Mouse (Mus musculus) yolk sac, embryonic 10.5 days (tissue): Measurements from ENCODE around the gene Samd1.

Source experiments
- DNase-seq: peaks from one replicate; pipeline ENCODE4 v3.0.0-alpha.2; 2017; ENCODE audit warnings: low spot score

Gene Samd1

DNA sequence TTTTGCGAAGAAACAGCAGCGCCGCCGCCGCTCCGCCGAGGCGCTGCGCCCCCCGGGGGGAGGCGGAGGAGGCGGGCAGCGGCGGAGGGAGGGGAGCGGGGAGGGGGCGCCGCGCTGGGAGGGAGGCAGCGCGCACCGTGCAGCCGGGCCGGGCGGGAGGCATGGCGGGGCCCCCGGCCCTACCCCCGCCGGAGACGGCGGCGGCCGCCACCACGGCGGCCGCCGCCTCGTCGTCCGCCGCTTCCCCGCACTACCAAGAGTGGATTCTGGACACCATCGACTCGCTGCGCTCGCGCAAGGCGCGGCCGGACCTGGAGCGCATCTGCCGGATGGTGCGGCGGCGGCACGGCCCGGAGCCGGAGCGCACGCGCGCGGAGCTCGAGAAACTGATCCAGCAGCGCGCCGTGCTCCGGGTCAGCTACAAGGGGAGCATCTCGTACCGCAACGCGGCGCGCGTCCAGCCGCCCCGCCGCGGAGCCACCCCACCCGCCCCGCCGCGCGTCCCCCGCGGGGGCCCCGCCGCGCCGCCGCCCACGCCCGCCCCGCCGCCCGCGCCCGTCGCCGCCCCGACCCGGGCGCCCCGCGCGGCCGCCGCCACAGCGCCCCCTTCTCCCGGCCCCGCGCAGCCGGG, at the start of gene Samd1:
Gene Samd1, plus strand, starts transcription at position 162 of the 631 bp plus-strand sequence.
- DNase-seq, result peak; percentile 58

- no peak for DNase-seq
These were observed 42.7 kb upstream of the Samd1 start for GRCm38 (mm10) chr8:83954749-83955105.

DNA sequence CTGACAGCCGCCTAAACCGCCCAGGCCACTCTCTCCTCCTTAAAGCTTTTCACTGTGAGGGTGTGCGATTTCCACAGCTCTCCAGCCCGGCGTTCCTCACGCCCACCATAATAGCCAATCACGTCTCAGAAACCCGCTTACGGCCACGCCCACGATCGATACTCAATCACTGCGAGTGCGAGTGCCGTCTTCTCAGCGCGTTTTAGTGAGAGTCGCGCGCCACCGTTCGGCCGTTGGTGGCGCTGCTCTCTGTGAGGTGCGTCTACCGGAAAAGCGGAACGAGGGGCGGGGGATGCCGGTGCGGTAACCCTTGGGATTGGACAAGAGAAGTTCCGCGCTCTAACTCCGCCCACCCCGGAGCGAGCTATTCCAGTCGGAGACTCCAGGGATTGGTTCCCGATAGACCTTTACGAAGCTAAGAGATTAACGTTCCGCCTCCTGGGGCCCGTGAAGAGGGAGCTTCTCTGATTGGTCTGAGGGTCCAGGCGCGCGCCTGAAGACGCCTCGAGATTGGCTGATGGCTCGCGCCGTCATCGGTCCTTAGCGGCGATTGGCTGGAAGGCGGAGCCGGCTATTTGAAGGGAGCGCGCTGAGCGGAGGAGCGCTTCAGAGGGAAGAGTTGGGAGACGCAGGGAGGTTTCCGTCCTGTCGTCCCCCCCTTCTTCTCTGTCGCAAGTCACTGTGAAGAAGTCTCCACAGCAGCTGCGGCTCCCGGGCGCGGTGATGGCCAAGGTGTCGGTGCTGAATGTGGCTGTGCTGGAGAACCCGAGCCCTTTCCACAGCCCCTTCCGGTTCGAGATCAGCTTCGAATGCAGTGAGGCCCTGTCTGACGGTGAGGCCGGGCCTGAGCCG, 42.1 kb upstream of the Samd1 start, which contains the start of the genes Gm10644 and Asf1b:
Gene Gm10644, minus strand, starts transcription at position 100 of the 852 bp plus-strand sequence.
Gene Asf1b, plus strand, starts transcription at position 402 of the 852 bp plus-strand sequence.
- DNase-seq, result peak; percentile 100

DNA sequence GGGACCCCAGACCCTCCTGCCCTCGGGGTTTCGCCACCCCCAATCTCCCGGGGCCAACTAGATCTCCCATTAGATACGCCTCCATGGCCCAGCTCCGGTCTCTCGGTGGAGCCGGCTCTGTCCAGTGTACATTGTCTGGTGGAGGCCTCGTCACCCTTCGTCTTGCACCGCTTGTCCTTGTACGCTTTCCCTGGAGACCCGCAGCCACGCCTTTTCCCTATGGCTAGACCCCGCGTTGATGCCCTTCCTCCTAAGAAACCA, 41.6 kb upstream of the Samd1 start:
- DNase-seq, result no peak

GRCm38 (mm10) chr8:83956789-83957188, 40.7 kb upstream of the Samd1 start:
- DNase-seq, result no peak

DNA sequence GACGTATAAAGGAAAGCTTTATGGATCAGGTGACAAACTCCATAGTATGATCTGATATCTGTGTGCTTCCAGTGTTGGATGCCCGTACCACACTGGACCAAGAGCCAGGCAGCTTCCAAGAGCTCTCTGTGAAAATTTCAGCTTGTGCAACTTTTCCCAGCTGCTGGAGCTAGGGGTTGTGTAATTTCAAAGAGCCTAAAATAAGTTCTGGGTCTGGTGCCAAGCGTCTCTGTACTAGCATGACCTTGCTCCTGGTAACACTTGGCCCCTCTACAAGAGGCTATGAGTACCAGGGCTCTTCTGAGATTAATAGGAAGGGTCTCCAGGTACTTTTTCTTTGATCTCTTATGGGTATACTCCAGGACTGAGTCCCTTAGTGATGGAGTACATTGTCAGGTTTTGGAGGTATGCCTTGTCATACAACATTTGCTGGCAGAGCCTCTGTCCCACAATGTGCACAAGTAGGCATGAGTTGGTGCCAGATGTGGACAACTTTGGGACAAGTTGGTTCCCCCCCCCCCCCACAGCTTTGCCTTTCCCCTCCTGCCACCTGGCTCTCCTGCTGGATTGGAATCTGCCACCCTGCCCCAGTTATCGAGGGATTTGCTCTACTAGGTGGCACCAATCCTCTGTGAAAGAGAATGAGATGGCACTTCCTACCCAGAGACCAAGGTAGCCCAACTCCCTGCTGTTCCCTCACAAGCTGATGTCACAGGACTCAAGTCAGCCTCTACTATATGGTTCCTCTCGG, 33.3 kb upstream of the Samd1 start:
- no peak for DNase-seq

DNA sequence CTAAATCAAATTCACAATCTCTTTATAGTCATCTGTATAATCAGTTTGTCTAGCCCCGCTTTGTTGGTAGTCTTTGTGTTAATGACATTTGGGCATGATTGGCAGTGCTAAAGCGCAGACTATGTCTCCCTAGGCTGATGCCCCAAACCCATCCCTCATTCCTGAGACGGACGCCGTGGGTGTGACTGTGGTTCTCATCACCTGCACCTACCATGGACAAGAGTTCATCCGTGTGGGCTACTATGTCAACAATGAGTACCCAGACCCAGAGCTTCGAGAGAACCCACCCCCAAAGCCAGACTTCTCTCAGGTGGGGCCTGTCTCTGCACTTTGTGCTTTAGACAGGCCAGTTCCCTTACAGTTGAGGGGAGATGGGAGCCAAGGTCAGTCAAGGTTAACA, 29.8 kb upstream of the Samd1 start:
- no peak for DNase-seq

DNA sequence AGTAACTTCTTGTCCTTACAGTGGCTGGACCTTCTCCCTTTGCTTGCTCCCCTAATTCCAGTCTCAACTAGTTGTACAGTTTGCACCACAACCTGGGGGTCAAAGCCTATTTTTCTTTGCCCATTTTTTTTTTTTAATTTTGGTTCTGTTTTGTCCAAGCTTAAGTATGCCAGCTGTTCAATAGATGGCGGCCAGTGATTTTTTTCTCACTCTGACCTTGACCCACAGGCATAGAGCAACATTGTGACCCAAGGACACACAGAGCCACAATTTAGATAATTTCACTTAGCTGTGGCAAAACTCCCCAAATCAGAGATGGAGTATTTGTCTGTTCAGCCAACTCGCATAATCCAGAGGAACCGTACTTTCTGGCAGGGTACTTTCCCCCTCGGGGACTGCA, 26.4 kb upstream of the Samd1 start:
- no peak for DNase-seq

DNA sequence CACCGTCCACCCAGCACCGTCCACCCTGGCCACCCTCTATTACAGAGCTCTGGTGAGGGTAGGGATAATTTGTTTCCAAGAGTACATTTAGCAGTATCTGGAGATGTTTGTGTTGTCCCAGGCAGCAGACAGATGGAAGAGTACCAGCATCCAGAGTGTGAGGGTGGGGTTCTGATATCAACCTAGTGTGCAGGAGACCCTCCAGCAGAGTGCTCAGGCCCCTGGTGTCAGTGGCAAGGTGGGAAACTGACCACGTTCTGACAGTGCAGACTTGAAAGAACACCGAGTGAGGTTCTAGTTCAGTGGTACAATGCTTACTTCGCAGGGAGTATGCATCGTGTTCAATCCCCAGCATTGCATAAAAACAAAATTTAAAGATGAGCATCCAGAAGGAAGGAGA, 25.8 kb upstream of the Samd1 start:
- DNase-seq, result no peak

DNA sequence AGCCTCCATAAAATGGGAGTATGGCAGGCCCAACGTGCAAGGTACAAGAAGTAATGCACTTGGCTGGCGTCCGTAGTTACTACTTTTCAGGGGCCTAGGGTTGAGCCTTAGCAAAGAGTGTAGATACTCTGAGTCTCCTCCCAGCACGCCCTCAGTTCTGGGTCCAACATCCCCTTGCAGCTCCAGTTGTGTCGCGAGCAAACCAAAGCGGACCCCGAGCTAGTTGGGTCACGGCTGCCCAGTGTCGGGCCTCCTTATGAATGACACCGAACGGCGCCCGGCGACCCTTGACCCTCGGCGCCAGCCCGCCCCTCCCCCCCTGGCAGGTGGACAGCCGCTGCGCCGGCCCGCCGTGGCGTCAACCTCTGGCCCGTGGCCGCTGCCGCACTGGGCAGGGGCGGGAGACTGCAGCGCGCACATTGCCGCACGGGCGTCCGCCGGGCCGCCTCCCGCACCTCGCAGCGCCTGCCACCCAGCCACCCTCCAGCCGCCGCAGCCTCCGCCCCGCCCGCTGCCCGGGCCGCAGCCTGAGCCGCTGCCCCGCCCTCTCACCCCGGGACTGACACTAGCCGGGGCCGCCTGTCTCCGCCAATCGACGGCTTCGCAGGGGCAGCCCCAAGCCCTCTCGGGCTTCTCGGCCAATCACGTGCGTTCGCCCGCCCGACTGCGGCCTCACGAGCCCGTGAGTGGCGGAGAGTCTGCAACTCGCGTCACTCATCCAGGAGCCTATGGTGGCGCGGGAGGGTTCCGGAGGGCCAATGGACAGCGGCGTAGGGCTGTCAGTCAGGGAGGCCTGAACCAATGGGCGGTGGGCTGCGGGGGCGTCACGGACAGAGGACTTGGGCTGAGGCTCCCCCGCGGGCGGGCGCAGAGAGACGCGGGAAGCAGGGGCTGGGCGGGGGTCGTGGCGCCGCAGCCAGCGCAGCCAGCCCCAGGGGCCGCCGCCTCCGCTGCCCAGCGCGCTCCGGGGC, 25.0 kb upstream of the Samd1 start, which contains the start of gene Prkaca:
Gene Prkaca, plus strand, starts transcription at position 844 of the 971 bp plus-strand sequence.
- DNase-seq, result peak; percentile 99

- DNase-seq, result peak; percentile 24
These were observed 24.1 kb upstream of the Samd1 start for GRCm38 (mm10) chr8:83973161-83974031.

DNA sequence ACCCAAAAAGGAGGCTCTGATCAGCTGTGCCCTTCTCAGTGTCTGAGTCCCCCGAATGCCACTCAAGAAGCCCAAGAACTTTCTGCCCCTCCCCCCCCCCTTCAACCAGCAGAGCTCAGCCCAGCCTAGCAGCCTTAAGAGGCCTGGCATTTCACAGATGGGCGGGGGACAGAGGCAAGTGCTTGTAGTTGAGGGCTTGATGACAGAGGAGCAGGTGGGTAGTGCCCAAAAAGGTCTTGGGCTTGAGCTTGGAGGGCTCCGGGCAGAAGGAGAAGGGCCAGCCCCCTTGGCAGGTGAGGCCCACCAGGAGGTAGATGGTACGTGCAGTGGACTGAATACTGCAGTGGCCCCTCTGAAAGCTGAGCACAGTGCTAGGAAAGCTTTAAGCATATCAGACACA, 23.0 kb upstream of the Samd1 start:
- no peak for DNase-seq

GRCm38 (mm10) chr8:83976101-83976630, 21.3 kb upstream of the Samd1 start:
- DNase-seq, result no peak

- DNase-seq, result no peak
These were observed 20.6 kb upstream of the Samd1 start for GRCm38 (mm10) chr8:83976779-83977350.

- DNase-seq, result no peak
These were observed 19.8 kb upstream of the Samd1 start for GRCm38 (mm10) chr8:83977646-83978045.

DNA sequence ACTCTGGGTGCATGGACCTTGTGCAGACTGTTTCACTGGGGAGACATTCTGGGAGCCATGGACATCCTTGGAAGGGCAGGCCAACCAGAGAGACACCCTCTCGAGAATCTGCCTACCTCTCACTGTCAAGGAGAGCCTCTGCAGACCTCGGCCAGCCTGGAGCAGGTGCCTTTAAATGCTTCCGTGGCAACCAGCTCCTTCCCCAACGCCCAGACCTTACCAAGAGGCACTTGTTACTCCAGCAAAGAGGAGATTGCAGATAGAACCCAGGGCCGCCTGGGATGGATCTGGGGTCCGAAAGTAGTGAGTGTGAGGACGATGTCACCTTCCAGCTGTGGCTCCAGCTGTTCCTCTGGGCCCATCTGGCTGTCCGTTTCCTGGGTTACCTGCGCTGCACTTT, 19.3 kb upstream of the Samd1 start:
- no peak for DNase-seq

GRCm38 (mm10) chr8:83980250-83980649, 17.2 kb upstream of the Samd1 start:
- DNase-seq, result no peak

DNA sequence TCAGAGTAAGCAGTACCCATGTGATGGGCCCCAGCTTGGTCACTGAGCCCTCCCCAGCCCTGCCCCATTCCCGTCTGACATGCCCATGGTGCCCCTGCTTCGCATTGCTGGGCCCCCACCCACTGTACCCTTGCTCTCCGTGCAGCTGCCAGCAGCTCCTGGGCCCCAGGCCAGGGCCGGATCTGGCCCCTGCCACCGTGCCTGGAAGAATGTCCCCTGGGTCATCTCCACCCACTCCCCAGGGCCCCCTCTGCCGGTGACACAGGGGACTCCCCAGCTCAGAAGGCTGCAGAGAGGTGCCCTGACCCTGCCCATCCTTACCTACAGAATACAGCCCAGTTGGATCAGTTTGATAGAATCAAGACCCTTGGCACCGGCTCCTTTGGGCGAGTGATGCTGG, 16.6 kb upstream of the Samd1 start:
- DNase-seq, result no peak

DNA sequence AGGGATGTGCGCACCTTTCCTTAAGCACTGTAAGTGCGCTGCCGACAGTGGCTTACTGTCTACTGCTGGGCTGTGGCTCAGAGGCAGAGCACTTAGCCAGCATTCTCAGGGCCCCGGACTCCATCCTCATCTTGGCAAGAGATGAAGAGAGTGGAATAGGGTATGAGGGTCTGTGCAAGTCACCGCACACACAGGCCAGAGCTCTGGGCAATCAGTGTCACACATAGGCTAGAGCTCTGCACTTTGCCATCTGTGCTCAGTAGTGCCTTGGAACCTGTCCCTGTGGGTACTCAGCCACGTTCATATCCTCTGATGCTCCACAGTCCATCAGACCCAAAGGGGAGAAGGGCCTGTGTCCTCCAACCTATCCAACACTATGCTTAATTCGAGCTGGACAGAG, 15.9 kb upstream of the Samd1 start:
- no peak for DNase-seq

- DNase-seq, result no peak
These were observed 15.0 kb upstream of the Samd1 start for GRCm38 (mm10) chr8:83982449-83982848.
